Mouse (Mus musculus) spleen, adult 2 months (tissue): ENCODE results near the gene Fam160a2. TPM values are rescaled to one million over a fixed set of nuclear protein-coding genes. Genes with fewer than 3 reads are reported as not detected.

Experiments used
- DNase-seq, 2 experiments: peaks; one replicate each; pipeline versions ENCODE4 v3.0.0 to v3.0.0-alpha.2; 2012 to 2021; ENCODE audit warnings: low spot score in 2 of 2, low read depth in 1 of 2
- H3K27ac ChIP-seq: fragments of 200-500 bp; 2 replicates; pipeline ENCODE4 v1.5.1; 2012; ENCODE audit warnings: low read length, inconsistent platforms; ENCODE audit not compliant: insufficient read depth
- H3K27me3 ChIP-seq: fragments of 200-500 bp; 2 replicates; pipeline ENCODE4 v1.6.1; 2012; ENCODE audit warnings: mild to moderate bottlenecking, moderate library complexity, low read length, inconsistent platforms; ENCODE audit not compliant: control insufficient read depth, insufficient read depth
- H3K36me3 ChIP-seq: fragments of 200-500 bp; 2 replicates; pipeline ENCODE4 v1.6.1; 2012; ENCODE audit warnings: mild to moderate bottlenecking, low read length, inconsistent platforms; ENCODE audit not compliant: control insufficient read depth, insufficient read depth
- H3K4me1 ChIP-seq: fragments of 200-500 bp; 2 replicates; pipeline ENCODE4 v1.6.1; 2011; ENCODE audit warnings: inconsistent platforms; ENCODE audit not compliant: control insufficient read depth, insufficient read depth, insufficient read length
- H3K4me3 ChIP-seq: fragments of 200-500 bp; 2 replicates; pipeline ENCODE4 v1.5.1; 2011; ENCODE audit warnings: mild to moderate bottlenecking, inconsistent platforms; ENCODE audit not compliant: insufficient read depth, insufficient read length; ENCODE audit errors: extremely low read depth
- CTCF ChIP-seq: fragments of 200-500 bp; IDR thresholded peaks from 2 replicates; pipeline ENCODE4 v1.5.1; 2011; ENCODE audit warnings: mild to moderate bottlenecking, inconsistent platforms; ENCODE audit not compliant: insufficient read depth, insufficient read length, insufficient replicate concordance; ENCODE audit errors: extremely low read depth
- POLR2A ChIP-seq: fragments of 200-500 bp; IDR thresholded peaks from 2 replicates; pipeline ENCODE4 v1.6.1; 2011; ENCODE audit warnings: low read depth, low read length, inconsistent platforms
- WGBS: fragments of 180-500 bp; shearing (Covaris S2); methylation state at CpG from one replicate; pipeline ENCODE4 v1.1.7; 2018; 5-methylcytosine and 5-hydroxymethylcytosine counted together
- polyA plus RNA-seq: library from polyadenylated mRNA; depleted of rRNA; stranded (reverse); fragments of >200 nt; gene quantifications from 2 replicates; pipeline ENCODE4 v1.2.3, GENCODE M21; 2012

The Fam160a2 gene
- polyA plus RNA-seq, 1 experiment: 36.2 TPM

DNA sequence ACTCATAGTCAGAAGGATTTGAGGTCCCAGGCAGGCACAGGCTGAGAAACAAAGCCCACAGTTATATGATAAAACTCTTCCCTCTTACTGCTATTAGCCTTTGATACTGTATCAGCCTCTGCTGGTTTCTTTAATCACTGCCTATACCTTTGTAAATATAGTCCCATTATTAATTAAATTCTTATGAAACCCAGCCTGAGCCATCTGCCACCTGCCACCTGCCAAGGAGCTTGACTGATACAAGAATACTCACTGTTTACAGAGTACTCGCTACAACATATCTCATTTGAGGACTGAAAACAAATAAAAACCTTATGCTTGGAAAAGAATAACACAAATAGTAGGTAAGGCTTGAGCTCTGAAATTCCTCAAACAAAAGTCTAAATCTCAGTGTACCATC, 5.2 kb downstream of the Fam160a2 start:
- Histone ChIP-seq H3K27me3 (no peaks in the 10 kb centered on the region), H3K4me3 (no peak overlapping the region), H3K36me3 (peaks cover 2% of the 10 kb centered on the region), H3K27ac (no peak overlapping the region), H3K4me1 (peaks cover 2% of the 10 kb centered on the region; the same call in 1 of the 2 replicates)
- WGBS: 97% methylated on average over 1 of the region's 1 CpGs
- DNase-seq: no peak
- no peak for TF ChIP-seq POLR2A
- TF ChIP-seq CTCF: no peak

- H3K27ac ChIP-seq: no peak overlapping the region
- WGBS: 89% methylated on average over 2 of the region's 2 CpGs
- TF ChIP-seq CTCF: no peak
- no peak for TF ChIP-seq POLR2A
Observed at GRCm38 (mm10) chr7:105390236-105390635, 9.6 kb downstream of the Fam160a2 start.

DNA sequence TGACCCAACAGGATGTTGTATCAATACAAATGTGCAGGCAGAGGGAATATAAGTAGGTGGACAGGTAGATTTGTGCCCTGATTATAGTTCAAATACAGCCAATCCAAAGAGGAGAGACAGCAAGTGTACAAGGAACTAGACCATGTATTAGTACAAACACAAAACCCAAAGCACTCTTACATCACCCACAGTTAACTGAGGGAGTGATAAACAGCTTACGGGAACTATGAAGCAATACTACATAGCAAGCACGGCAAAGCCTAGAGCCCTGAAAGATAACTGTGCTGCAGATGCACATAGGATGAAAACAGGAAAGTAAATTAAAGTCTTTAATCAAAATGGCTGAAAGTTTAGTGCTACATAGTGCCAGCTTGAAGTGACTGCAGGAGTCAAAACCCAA, 12.2 kb downstream of the Fam160a2 start:
- TF ChIP-seq POLR2A (no peak), CTCF (no peak)
- H3K4me3 ChIP-seq: no peak overlapping the region
- peaks cover 38% of the 10 kb centered on the region for H3K36me3 ChIP-seq
- WGBS: 95% methylated on average over 2 of the region's 2 CpGs
- no peak for DNase-seq
- H3K4me1 ChIP-seq: no peaks in the 10 kb centered on the region
- H3K27ac ChIP-seq: no peak overlapping the region
- no peaks in the 10 kb centered on the region for H3K27me3 ChIP-seq

More at GRCm38 (mm10) chr7:105390236-105390635, 9.6 kb downstream of the Fam160a2 start:
- Histone ChIP-seq H3K27me3 (no peaks in the 10 kb centered on the region), H3K36me3 (peaks cover 22% of the 10 kb centered on the region), H3K4me1 (no peaks in the 10 kb centered on the region), H3K4me3 (no peak overlapping the region)
- DNase-seq: no peak

DNA sequence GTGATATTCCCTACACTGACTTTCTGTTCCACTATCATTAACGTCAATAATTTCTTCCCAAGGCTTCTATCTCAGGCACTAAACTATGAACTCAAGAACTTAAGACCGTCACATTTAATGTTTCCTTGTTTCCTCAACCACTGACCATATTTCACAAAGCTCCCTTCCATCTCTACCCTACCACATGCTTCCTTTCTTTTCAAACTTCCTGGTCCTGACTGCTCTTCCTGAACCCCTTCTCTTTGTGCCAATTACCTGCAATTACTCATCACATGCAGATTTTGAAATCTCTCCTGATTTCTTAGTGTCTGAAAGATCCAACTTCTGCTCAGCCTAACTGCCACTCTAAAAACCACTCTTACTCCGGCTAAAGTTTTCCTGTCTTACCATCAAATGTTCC, 19.5 kb downstream of the Fam160a2 start:
- 88% methylated on average over 3 of the region's 3 CpGs for WGBS
- H3K4me3 ChIP-seq: no peak overlapping the region
- no peak for DNase-seq
- H3K4me1 ChIP-seq: no peaks in the 10 kb centered on the region
- H3K36me3 ChIP-seq: peaks cover 37% of the 10 kb centered on the region
- no peaks in the 10 kb centered on the region for H3K27me3 ChIP-seq
- TF ChIP-seq POLR2A (no peak), CTCF (no peak)
- no peak overlapping the region for H3K27ac ChIP-seq

- no peak for TF ChIP-seq POLR2A
- TF ChIP-seq CTCF: no peak
- H3K4me3 ChIP-seq: no peak within 1 kb of the TSS
- H3K27me3 ChIP-seq: no peaks in the 10 kb centered on the region
- H3K27ac ChIP-seq: no peak within 1 kb of the TSS
- peaks cover 14% of the 10 kb centered on the region for H3K36me3 ChIP-seq
- DNase-seq: no peak
- WGBS: 97% methylated on average over 1 of the region's 1 CpGs
- H3K4me1 ChIP-seq: no peaks in the 10 kb centered on the region; the same call in 1 of the 2 replicates
Observed at GRCm38 (mm10) chr7:105374866-105375265, 25.0 kb downstream of the Fam160a2 start, which contains the start of gene Gm5901. Gene Gm5901 (plus strand): TSS chr7:105375038.

GRCm38 (mm10) chr7:105373976-105374375, 25.9 kb downstream of the Fam160a2 start:
- TF ChIP-seq POLR2A (no peak), CTCF (no peak)
- DNase-seq: no peak
- H3K27me3 ChIP-seq: no peaks in the 10 kb centered on the region
- no peak overlapping the region for H3K27ac ChIP-seq
- no peak overlapping the region for H3K4me3 ChIP-seq
- WGBS: 90% methylated on average over 3 of the region's 3 CpGs
- H3K4me1 ChIP-seq: no peaks in the 10 kb centered on the region; the same call in 1 of the 2 replicates
- peaks cover 7% of the 10 kb centered on the region for H3K36me3 ChIP-seq

DNA sequence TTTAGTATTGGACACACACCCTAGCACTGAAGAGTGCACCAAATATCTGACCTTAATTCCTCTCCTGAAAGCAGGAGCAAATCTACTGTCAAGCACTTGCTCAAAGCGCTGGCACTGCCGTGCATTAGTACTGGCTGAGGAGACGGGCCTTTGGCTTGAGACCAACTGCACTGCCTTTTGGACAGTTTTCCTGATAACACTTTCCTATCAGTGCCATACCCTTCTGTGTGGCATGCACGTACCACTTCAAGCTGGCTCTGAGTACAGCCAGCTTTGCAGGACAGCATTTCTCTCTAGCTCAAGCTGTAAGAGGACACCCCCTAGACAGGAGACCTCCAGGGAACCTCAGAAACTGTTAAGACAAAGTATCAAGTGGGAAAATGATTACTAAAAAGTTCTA, 26.3 kb downstream of the Fam160a2 start:
- H3K4me1 ChIP-seq: no peaks in the 10 kb centered on the region; the same call in 1 of the 2 replicates
- no peak overlapping the region for H3K27ac ChIP-seq
- no peak overlapping the region for H3K4me3 ChIP-seq
- H3K36me3 ChIP-seq: peaks cover 3% of the 10 kb centered on the region; the same call in 1 of the 2 replicates
- DNase-seq: no peak
- WGBS: 64% methylated on average over 4 of the region's 4 CpGs
- TF ChIP-seq CTCF (no peak), POLR2A (no peak)
- no peaks in the 10 kb centered on the region for H3K27me3 ChIP-seq
